Mouse (Mus musculus): Measurements from ENCODE around the gene Mrgprh. TPM values are rescaled to one million over a fixed set of nuclear protein-coding genes. Genes with fewer than 3 reads are reported as not detected.

The Mrgprh gene
- polyA plus RNA-seq, 1 experiment from 2014 or later, result not detected

GRCm38 (mm10) chr17:12902291-12902690 is 26.5 kb downstream of the Mrgprh start:
- ChIA-PET POLR2A (no interaction called here), CTCF (interaction anchor here (1.0 kb wide), 1 partner anchor 22 kb away, joined by 3 read pairs; no protein-coding TSS in a partner anchor)
- in situ Hi-C loops (cut with MboI; ENCODE audit: low pct_unique_long_range_greater_than_20kb), result no loop called here
- DNase-seq (ENCODE audit: low read depth, low spot score), result no peak
- ATAC-seq, result no peak
- no peak for TF ChIP-seq CTCF (IDR thresholded peaks at IDR 0.05)
- H3K27me3 ChIP-seq, result no peaks in the 10 kb centered on the region

GRCm38 (mm10) chr17:12903372-12904333 is 27.8 kb downstream of the Mrgprh start:
- POLR2A ChIA-PET, result interaction anchor here (0.7 kb wide), 1 partner anchor 13 kb away, joined by 5 read pairs; no protein-coding TSS in a partner anchor
- in situ Hi-C loops (cut with MboI; ENCODE audit: low pct_unique_long_range_greater_than_20kb), result no loop called here
- no peak for TF ChIP-seq CTCF (IDR thresholded peaks at IDR 0.05)
- H3K27me3 ChIP-seq, result no peaks in the 10 kb centered on the region
- ATAC-seq (no peak), DNase-seq (ENCODE audit: low read depth, low spot score) (no peak)
- CTCF ChIA-PET, result no interaction called here

- no peak for TF ChIP-seq CTCF (IDR thresholded peaks at IDR 0.05)
- CTCF ChIA-PET, result no interaction called here
- ATAC-seq, result no peak
- no peaks in the 10 kb centered on the region for H3K27me3 ChIP-seq
- in situ Hi-C loops (cut with MboI; ENCODE audit: low pct_unique_long_range_greater_than_20kb), result no loop called here
- no peak for DNase-seq (ENCODE audit: low read depth, low spot score)
- POLR2A ChIA-PET, result interaction anchor here (0.7 kb wide), 1 partner anchor 13 kb away, joined by 5 read pairs; no protein-coding TSS in a partner anchor
These were observed 28.5 kb downstream of the Mrgprh start for GRCm38 (mm10) chr17:12904349-12904748.

GRCm38 (mm10) chr17:12905810-12906209 is 30.0 kb downstream of the Mrgprh start:
- CTCF ChIA-PET, result no interaction called here
- DNase-seq (ENCODE audit: low read depth, low spot score) (no peak), ATAC-seq (no peak)
- no peaks in the 10 kb centered on the region for H3K27me3 ChIP-seq
- POLR2A ChIA-PET, result no interaction called here
- TF ChIP-seq CTCF (IDR thresholded peaks at IDR 0.05), result no peak
- in situ Hi-C loops (cut with MboI; ENCODE audit: low pct_unique_long_range_greater_than_20kb), result no loop called here

- POLR2A ChIA-PET, result no interaction called here
- no peak for ATAC-seq
- in situ Hi-C loops (cut with MboI; ENCODE audit: low pct_unique_long_range_greater_than_20kb), result no loop called here
- CTCF ChIA-PET, result no interaction called here
- no peaks in the 10 kb centered on the region for H3K27me3 ChIP-seq
- DNase-seq (ENCODE audit: low read depth, low spot score), result no peak
- no peak for TF ChIP-seq CTCF (IDR thresholded peaks at IDR 0.05)
These were observed 30.6 kb downstream of the Mrgprh start for GRCm38 (mm10) chr17:12906436-12906835.

- no peak for ATAC-seq
- no peaks in the 10 kb centered on the region for H3K27me3 ChIP-seq
- in situ Hi-C loops (cut with MboI; ENCODE audit: low pct_unique_long_range_greater_than_20kb), result no loop called here
- ChIA-PET CTCF (interaction anchor here (1.4 kb wide), 1 partner anchor 86 kb away, joined by 3 read pairs; no protein-coding TSS in a partner anchor), POLR2A (no interaction called here)
- TF ChIP-seq CTCF (IDR thresholded peaks at IDR 0.05), result no peak
- DNase-seq (ENCODE audit: low read depth, low spot score), result no peak
These were observed 33.8 kb downstream of the Mrgprh start, which contains the start of gene Pnldc1 for GRCm38 (mm10) chr17:12909361-12910280. TSS of gene Pnldc1 (minus strand) at chr17:12910230.

GRCm38 (mm10) chr17:12910391-12910790 is 34.6 kb downstream of the Mrgprh start:
- ChIA-PET POLR2A (interaction anchor here (0.8 kb wide), 1 partner anchor 86 kb away, joined by 6 read pairs; no protein-coding TSS in a partner anchor), CTCF (interaction anchor here (0.7 to 1.4 kb wide), 2 partner anchors 9 to 86 kb away, joined by 3 read pairs; no protein-coding TSS in a partner anchor)
- no peaks in the 10 kb centered on the region for H3K27me3 ChIP-seq
- in situ Hi-C loops (cut with MboI; ENCODE audit: low pct_unique_long_range_greater_than_20kb), result no loop called here
- ATAC-seq (no peak), DNase-seq (ENCODE audit: low read depth, low spot score) (no peak)
- no peak for TF ChIP-seq CTCF (IDR thresholded peaks at IDR 0.05)

GRCm38 (mm10) chr17:12915488-12915880 is 39.6 kb downstream of the Mrgprh start, which contains the start of gene Tcp1:
TSS of gene Tcp1 (plus strand) at chr17:12915701.
- no peak for TF ChIP-seq CTCF (IDR thresholded peaks at IDR 0.05)
- in situ Hi-C loops (cut with MboI; ENCODE audit: low pct_unique_long_range_greater_than_20kb), result no loop called here
- CTCF ChIA-PET, result interaction anchor here (1.2 to 2.1 kb wide), 2 partner anchors 10 to 60 kb away, joined by 3 to 7 read pairs; no protein-coding TSS in a partner anchor
- no peak for DNase-seq (ENCODE audit: low read depth, low spot score)
- POLR2A ChIA-PET, result no interaction called here
- H3K27me3 ChIP-seq, result no peaks in the 10 kb centered on the region
- ATAC-seq, result peak; percentile 1

- no peaks in the 10 kb centered on the region for H3K27me3 ChIP-seq
- POLR2A ChIA-PET, result no interaction called here
- peak; percentile 98 for DNase-seq (ENCODE audit: low read depth, low spot score)
- CTCF ChIA-PET, result interaction anchor here (1.0 to 2.1 kb wide), 5 partner anchors 10 to 81 kb away, joined by 3 to 8 read pairs (median 3); no protein-coding TSS in a partner anchor
- peak; percentile 100 for ATAC-seq
- in situ Hi-C loops (cut with MboI; ENCODE audit: low pct_unique_long_range_greater_than_20kb), result no loop called here
- no peak for TF ChIP-seq CTCF (IDR thresholded peaks at IDR 0.05)
These were observed 40.2 kb downstream of the Mrgprh start, which contains the start of gene Mrpl18 for GRCm38 (mm10) chr17:12915881-12916583. TSS of gene Mrpl18 (minus strand) at chr17:12916345.

Data from Patski (cell line).